Mouse (Mus musculus) intestine, embryonic 15.5 days (tissue): ENCODE results near the gene Gcc1. TPM values are rescaled to one million over a fixed set of nuclear protein-coding genes. Genes with fewer than 3 reads are reported as not detected.

Source experiments
- ATAC-seq: fragments of 200-750 bp; cut with Nextera tagmentation; 2 replicates; pipeline ENCODE4 v1.8.0; 2017; ENCODE audit warnings: moderate TSS enrichment, moderate library complexity
- H3K27ac ChIP-seq: fragments of 300-500 bp; sonication (generic); 2 replicates; pipeline ENCODE4 v1.5.1; 2015; ENCODE audit warnings: mild to moderate bottlenecking, inconsistent platforms
- H3K27me3 ChIP-seq: fragments of 300-500 bp; sonication (generic); replicated peaks from 2 replicates; pipeline ENCODE4 v1.6.1; 2015; ENCODE audit warnings: inconsistent platforms
- H3K36me3 ChIP-seq: fragments of 300-500 bp; sonication (generic); 2 replicates; pipeline ENCODE4 v1.6.1; 2015; ENCODE audit warnings: inconsistent platforms
- H3K4me1 ChIP-seq: fragments of 300-500 bp; sonication (generic); replicated peaks from 2 replicates; pipeline ENCODE4 v1.6.1; 2015; ENCODE audit warnings: inconsistent platforms
- H3K4me2 ChIP-seq: fragments of 300-500 bp; sonication (generic); replicated peaks from 2 replicates; pipeline ENCODE4 v1.6.1; 2015; ENCODE audit warnings: mild to moderate bottlenecking, inconsistent platforms
- H3K4me3 ChIP-seq: fragments of 300-500 bp; sonication (generic); replicated peaks from 2 replicates; pipeline ENCODE4 v1.5.1; 2015; ENCODE audit warnings: inconsistent platforms
- H3K9ac ChIP-seq: fragments of 300-500 bp; sonication (generic); 2 replicates; pipeline ENCODE4 v1.6.1; 2015; ENCODE audit warnings: inconsistent platforms
- H3K9me3 ChIP-seq: fragments of 300-500 bp; sonication (generic); 2 replicates; pipeline ENCODE4 v1.6.1; 2016; ENCODE audit warnings: inconsistent platforms
- WGBS: fragments of 180-500 bp; shearing (Covaris S2); methylation state at CpG from one replicate; pipeline ENCODE4 v1.1.7; 2015; 5-methylcytosine and 5-hydroxymethylcytosine counted together
- polyA plus RNA-seq: library from polyadenylated mRNA; unstranded; fragments of >200 nt; fragmentation: Nextera tagmentation; extraction: Ambion mirVana; gene quantifications from 2 replicates; pipeline ENCODE4 v1.2.1, GENCODE M21; 2015

Gene Gcc1
- polyA plus RNA-seq, 1 experiment from 2014 or later: 8.5 TPM

DNA sequence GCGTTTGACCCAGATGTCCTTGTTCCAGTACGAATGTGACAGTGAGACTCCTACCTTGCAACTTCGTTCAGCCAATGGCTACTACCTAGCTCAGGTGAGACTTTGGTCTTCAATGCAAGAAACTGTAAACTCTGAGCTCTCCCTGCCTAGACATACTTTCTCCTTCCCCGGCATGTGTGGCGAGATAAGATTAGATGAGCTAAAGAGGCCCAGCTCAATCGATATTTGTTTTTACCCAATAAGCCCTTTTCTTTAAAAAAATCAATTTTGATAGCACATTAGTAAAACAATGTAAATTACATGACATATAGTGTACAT is 3.3 kb upstream of the Gcc1 start:
- H3K27ac ChIP-seq: no peak overlapping the region
- peak; percentile 79 for ATAC-seq
- no peak overlapping the region for H3K9ac ChIP-seq
- no peaks in the 10 kb centered on the region for H3K27me3 ChIP-seq
- no peak overlapping the region for H3K4me2 ChIP-seq
- no peaks in the 10 kb centered on the region for H3K4me1 ChIP-seq
- 51% methylated on average over 6 of the region's 6 CpGs for WGBS
- H3K4me3 ChIP-seq: no peak overlapping the region
- H3K9me3 ChIP-seq: no peaks in the 10 kb centered on the region
- H3K36me3 ChIP-seq: no peaks in the 10 kb centered on the region

DNA sequence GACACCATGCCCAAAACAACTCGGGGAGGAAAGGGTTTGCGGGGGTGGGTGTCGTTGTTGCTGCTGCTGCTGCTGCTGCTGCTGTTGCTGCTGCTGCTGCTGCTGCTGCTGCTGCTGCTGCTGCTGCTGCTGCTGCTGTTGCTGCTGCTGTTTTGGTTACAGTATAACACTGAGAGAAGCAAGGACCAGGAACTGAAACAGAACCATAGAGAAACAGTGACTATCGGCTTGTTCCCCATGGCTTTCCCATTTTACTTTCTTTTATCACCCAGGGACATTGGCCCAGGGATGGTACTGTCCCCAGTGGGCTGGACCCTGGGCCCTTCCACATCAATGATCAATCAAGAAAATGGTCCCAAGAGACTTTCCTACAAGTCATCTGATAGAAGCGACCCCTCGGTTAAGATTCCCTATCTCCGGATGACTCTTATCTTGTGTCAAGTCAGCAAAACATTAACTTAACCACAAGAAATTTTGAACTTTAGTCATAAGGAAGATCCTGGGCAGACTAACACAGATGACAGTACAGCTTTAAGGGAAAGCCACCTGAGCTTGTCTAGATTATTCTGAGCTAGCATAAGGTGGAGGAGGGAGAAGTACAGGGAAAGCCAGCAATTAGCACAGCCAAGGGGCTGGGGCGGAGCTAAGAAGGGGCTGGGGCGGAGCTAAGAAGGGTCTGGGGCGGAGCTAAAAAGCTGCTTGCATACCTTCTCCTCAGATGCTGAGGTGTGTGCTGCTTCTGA is 2.8 kb upstream of the Gcc1 start:
- Histone ChIP-seq H3K4me2 (no peak overlapping the region), H3K9me3 (no peaks in the 10 kb centered on the region), H3K27ac (no peak overlapping the region), H3K27me3 (no peaks in the 10 kb centered on the region), H3K4me3 (no peak overlapping the region), H3K9ac (no peak overlapping the region), H3K36me3 (peaks cover 3% of the 10 kb centered on the region; the same call in 1 of the 2 replicates), H3K4me1 (no peaks in the 10 kb centered on the region)
- WGBS: 70% methylated on average over 10 of the region's 10 CpGs
- peak; percentile 70 for ATAC-seq

DNA sequence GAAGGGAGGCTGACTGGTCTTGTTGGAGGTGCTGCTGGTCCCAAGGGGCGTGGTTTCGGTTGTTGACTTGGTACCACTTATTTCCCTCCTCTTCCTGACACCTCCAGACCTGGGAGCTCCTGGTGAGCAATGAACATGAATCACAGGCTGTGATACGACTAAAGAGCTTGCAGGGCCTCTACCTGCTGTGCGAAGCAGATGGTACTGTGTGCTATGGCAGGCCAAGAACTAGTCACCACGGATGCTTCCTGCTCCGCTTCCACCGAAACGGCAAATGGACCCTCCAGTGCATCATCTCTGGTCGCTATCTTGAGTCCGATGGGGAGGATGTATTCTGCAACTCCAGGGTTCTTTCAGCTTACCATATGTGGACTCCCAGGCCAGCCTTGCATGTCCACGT is 1.7 kb upstream of the Gcc1 start:
- ATAC-seq: no peak

DNA sequence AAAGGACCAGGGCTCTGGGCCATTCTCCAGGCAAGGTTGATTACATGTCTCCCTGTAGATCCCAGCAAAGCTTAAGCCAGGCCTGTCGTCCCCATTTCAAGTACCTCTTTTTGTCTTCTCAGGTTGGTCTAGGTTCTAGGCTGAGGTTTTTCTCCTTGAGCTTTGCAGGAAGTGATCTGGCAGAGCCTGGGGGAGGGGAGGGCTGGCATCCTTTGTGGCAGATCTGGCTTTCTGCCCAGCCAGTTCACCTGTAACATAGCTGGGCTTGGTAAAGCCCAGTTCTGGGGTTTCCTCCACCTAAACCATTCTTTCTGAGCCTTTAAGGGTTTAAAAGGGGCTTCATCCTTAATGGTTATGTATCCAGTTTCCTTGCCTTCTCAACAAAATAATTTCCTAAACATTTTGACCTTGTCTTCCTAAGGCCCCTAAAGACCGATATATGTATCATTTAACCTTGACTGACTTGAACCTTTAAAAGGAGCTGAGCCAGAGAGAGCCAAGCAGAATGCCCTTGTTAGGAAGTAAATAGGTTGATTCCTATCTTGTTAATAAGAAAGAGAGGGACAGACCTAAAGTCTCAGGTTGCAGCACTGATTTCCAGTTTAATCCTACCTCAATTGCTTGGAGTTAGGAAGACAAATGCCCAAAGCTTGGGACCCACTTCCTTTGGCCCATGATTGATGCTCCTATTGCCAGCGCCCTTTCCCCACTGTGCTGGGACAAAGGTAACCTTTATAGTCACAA is 922 bp downstream of the Gcc1 start, which contains the start of gene Fscn3:
Gene Fscn3 (plus strand): TSS at position 694 of the 744 bp plus-strand sequence.
- H3K4me2 ChIP-seq: no peak within 1 kb of the TSS
- no peak within 1 kb of the TSS for H3K9ac ChIP-seq
- no peaks in the 10 kb centered on the region for H3K9me3 ChIP-seq
- H3K4me3 ChIP-seq: no peak within 1 kb of the TSS
- H3K27ac ChIP-seq: no peak within 1 kb of the TSS
- 74% methylated on average over 3 of the region's 3 CpGs for WGBS
- ATAC-seq: no peak
- H3K27me3 ChIP-seq: no peaks in the 10 kb centered on the region
- peaks cover 12% of the 10 kb centered on the region for H3K4me1 ChIP-seq
- peaks cover 7% of the 10 kb centered on the region; the same call in 1 of the 2 replicates for H3K36me3 ChIP-seq

More for the DNA sequence above, 1.7 kb upstream of the Gcc1 start:
- Histone ChIP-seq H3K27ac (no peak overlapping the region), H3K9me3 (no peaks in the 10 kb centered on the region), H3K4me1 (0 out of 2 replicates have a peak, but pooled peaks cover 3% of the 10 kb centered on the region), H3K27me3 (no peaks in the 10 kb centered on the region), H3K4me2 (no peak overlapping the region), H3K9ac (no peak overlapping the region), H3K4me3 (no peak overlapping the region), H3K36me3 (peaks cover 7% of the 10 kb centered on the region; the same call in 1 of the 2 replicates)
- 86% methylated on average over 11 of the region's 11 CpGs for WGBS

DNA sequence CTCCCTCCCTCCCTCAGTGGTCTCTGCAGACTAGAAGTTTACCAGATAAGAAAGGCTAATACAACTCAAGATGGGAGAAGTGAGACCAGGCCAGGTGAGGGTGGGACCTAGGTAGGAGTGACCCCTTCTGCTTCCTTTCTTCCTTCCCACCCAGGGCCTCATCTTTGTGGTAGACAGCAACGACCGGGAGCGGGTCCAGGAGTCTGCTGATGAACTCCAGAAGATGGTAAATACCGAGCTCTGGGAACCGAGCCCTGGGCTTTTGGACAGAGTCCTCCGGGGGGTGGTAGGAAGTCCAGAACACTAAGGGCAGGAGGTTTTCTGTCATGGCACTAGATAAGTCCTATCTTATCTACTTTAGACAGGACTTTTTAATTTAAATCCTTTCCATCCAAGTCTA is 3.2 kb downstream of the Gcc1 start:
- Histone ChIP-seq H3K4me3 (no peak overlapping the region), H3K9ac (no peak overlapping the region), H3K27me3 (no peaks in the 10 kb centered on the region), H3K27ac (no peak overlapping the region), H3K4me1 (peaks cover 24% of the 10 kb centered on the region), H3K36me3 (peaks cover 7% of the 10 kb centered on the region; the same call in 1 of the 2 replicates), H3K4me2 (peak overlapping the region; percentile 72; the same call in 1 of the 2 replicates), H3K9me3 (no peaks in the 10 kb centered on the region)
- 87% methylated on average over 6 of the region's 6 CpGs for WGBS
- no peak for ATAC-seq

DNA sequence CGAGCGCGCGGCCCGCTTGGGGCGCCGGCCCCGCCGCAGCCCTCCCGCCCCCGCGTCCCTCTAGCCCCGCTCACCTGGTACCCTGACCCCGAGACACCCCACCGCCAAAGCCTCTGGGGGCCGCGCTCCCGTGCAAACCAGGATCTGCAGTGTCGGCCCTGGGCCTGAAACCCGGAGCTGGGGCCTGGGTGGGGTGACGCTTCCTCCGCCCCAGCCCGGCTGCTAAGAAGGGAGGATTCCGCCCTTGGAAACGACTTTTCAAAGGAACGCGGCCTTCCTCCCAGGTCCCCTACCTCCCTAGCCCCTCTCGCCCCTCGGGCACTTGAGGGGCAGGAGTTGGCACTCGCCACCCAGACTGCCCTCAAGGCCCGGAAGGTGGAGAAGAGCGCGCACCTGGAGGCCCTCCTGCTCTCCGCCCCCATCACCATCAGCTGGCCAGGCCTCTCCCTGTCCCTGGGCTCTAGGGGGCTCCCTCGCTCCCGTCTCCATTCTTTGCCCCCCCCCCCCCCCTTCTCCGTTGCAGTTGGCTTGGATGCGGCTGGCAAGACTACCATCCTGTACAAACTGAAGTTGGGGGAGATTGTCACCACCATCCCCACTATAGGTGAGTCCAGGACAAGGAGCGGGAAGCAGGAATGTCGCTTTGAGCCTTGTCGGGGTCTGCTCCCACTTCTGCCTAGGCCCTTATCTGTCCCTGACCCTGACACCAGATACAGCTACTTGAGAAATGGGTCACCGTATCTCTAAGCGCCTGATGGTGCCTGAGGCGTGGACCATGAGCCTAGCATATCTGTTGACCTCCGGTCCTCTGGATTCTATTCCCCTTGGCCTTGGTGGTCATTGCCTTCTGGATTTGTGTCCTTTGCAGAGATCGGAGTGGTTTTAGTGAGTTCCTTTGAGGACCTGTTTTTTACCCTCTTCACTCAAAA is 4.2 kb downstream of the Gcc1 start:
- H3K27me3 ChIP-seq: no peaks in the 10 kb centered on the region
- peak overlapping the region; percentile 72 for H3K4me2 ChIP-seq
- ATAC-seq: peak; percentile 57
- H3K9ac ChIP-seq: peak overlapping the region; percentile 92
- peaks cover 31% of the 10 kb centered on the region for H3K4me1 ChIP-seq
- H3K9me3 ChIP-seq: no peaks in the 10 kb centered on the region
- H3K27ac ChIP-seq: peak overlapping the region; percentile 83
- WGBS: 11% methylated on average over 34 of the region's 46 CpGs
- H3K4me3 ChIP-seq: peak overlapping the region; percentile 90
- peaks cover 9% of the 10 kb centered on the region; the same call in 1 of the 2 replicates for H3K36me3 ChIP-seq

DNA sequence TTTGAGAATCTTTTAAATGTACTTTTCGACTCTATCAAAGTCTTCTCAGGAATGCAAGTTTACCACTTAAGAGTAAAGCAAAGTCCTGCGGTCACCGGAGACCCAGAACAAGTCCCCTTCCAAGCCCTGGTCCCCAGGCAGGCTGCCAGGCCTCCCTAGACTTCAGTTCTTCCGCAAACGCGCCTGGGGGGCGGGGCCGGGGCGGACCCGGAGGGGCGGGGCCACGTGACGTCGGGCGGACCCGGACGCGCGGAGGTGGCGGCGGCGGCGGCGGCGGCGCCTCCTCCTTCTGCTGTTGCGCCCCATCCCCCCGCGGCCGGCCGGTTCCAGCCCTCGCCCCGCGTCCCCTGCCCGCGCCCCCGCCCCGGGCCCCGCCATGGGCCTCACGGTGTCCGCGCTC is 4.9 kb downstream of the Gcc1 start, which contains the start of gene Arf5:
Gene Arf5 (plus strand): TSS at position 248 of the 400 bp plus-strand sequence.
- Histone ChIP-seq H3K9ac (peak within 1 kb of the TSS; percentile 92), H3K9me3 (no peaks in the 10 kb centered on the region), H3K27me3 (no peaks in the 10 kb centered on the region), H3K4me3 (peak within 1 kb of the TSS; percentile 90), H3K36me3 (peaks cover 15% of the 10 kb centered on the region; the same call in 1 of the 2 replicates), H3K4me1 (peaks cover 31% of the 10 kb centered on the region), H3K27ac (peak within 1 kb of the TSS; percentile 83), H3K4me2 (peak within 1 kb of the TSS; percentile 87)
- ATAC-seq: peak; percentile 82
- WGBS: 1% methylated on average over 26 of the region's 42 CpGs

DNA sequence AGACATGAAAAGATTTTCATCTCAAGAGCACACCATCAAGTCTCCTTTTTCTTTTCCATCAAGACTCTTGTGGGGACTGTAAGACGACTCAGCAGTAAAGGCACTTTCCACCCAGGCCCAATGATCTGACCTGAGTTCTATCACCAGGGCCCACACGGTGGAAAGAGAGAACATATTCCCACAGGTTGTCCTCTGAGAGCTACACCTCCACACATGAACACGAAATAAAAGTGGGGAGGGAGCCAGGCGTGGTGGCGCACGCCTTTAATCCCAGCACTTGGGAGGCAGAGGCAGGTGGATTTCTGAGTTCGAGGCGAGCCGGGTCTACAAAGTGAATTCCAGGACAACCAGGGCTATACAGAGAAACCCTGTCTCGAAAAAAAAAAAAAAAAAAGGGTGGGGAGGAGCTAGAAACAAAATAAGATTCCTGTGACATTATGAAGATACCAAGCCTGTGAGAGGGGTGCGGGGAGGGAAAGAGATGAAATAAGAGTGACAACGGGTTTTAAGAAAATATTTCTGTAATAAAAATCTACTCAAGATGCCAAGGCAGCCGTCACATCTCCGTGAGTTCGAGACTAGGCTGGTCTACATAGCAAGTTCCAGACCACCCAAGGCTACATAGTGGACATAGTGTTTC is 5.4 kb downstream of the Gcc1 start:
- Histone ChIP-seq H3K27me3 (no peaks in the 10 kb centered on the region), H3K36me3 (peaks cover 19% of the 10 kb centered on the region), H3K4me2 (peak overlapping the region; percentile 87; the same call in 1 of the 2 replicates), H3K4me1 (peaks cover 31% of the 10 kb centered on the region), H3K9ac (no peak overlapping the region), H3K4me3 (peak overlapping the region; percentile 90), H3K27ac (no peak overlapping the region; the same call in 1 of the 2 replicates), H3K9me3 (no peaks in the 10 kb centered on the region)
- 69% methylated on average over 15 of the region's 15 CpGs for WGBS
- ATAC-seq: peak; percentile 0; the same call in 1 of the 2 replicates

DNA sequence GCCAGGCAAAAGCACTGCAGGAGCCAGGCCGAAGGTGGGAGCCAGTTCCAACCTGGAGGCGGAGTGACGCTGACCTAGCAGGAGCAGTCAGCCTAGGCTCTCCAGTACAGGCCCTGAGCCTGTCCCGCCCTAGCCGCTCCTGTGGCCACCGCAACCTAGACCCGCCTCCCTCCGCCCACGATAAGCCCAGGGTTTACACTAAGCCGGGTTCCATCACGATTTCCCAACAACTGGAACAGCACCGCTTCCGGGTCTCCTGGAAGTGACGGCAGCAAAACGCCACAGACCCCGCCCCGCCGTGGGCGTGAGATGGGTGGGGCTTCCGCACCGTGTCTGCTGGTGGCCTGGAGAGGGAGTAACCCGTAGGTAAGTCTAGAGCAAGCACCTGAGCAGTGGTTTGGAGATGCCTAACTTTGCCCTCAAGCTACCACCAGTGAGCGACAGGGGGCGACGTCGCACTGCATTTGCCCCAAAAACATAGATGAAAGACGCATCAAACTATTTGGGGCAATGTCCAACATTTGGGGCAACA is 6.7 kb downstream of the Gcc1 start:
- H3K27ac ChIP-seq: peak overlapping the region; percentile 66
- H3K9me3 ChIP-seq: no peaks in the 10 kb centered on the region
- peaks cover 31% of the 10 kb centered on the region for H3K4me1 ChIP-seq
- peak overlapping the region; percentile 87 for H3K4me2 ChIP-seq
- no peaks in the 10 kb centered on the region for H3K27me3 ChIP-seq
- peak overlapping the region; percentile 73 for H3K4me3 ChIP-seq
- under 1% methylated on average over 27 of the region's 27 CpGs for WGBS
- H3K36me3 ChIP-seq: peaks cover 19% of the 10 kb centered on the region
- peak overlapping the region; percentile 77 for H3K9ac ChIP-seq
- peak; percentile 92 for ATAC-seq

DNA sequence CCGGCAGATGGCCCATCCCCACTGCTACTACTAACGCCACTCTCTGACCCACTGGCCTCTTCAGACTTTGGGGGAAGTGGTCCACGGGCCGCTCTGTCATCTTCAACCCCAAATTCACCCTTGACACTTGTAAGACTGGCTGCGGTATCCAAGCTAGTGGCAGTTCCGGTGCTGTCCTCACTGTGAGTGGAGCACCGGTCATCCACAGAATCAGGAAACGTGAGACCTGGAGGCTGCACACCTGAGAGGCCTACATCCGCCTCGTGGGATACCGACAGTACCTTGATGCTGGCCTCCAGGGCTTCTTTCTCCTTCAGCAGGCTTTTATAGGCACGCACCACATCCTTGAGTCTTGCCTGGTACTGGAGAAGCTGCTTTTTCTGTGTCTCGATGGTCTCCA is 7.3 kb downstream of the Gcc1 start:
- Histone ChIP-seq H3K4me2 (peak overlapping the region; percentile 87), H3K4me1 (peaks cover 31% of the 10 kb centered on the region), H3K27me3 (no peaks in the 10 kb centered on the region), H3K27ac (peak overlapping the region; percentile 66), H3K9me3 (no peaks in the 10 kb centered on the region), H3K36me3 (peaks cover 16% of the 10 kb centered on the region; the same call in 1 of the 2 replicates), H3K4me3 (peak overlapping the region; percentile 73), H3K9ac (peak overlapping the region; percentile 77)
- ATAC-seq: no peak
- WGBS: 18% methylated on average over 13 of the region's 13 CpGs

DNA sequence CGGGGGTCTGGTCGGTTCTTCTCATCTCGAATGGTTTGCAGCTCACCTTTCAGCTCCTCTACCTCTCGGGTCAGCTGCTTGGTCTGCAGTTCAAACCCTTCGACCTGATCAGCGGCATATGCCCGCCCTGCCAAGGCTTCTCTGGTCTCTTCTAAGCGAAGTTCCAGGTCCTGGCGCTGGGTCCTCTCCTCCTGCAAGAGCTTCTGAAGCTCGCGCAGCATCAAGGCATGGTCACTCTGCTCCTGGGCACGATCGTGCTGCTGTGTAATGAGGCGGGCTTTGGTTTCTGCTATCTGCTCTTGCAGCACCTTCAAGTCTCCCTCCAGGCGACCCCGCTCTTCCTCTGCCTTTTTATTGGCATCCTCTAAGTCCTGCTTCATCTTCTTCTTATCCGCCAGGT is 7.8 kb downstream of the Gcc1 start:
- no peak overlapping the region for H3K27ac ChIP-seq
- H3K4me1 ChIP-seq: peaks cover 31% of the 10 kb centered on the region
- H3K36me3 ChIP-seq: peaks cover 15% of the 10 kb centered on the region; the same call in 1 of the 2 replicates
- H3K9ac ChIP-seq: peak overlapping the region; percentile 77
- peak overlapping the region; percentile 73 for H3K4me3 ChIP-seq
- no peaks in the 10 kb centered on the region for H3K27me3 ChIP-seq
- no peaks in the 10 kb centered on the region for H3K9me3 ChIP-seq
- no peak for ATAC-seq
- H3K4me2 ChIP-seq: peak overlapping the region; percentile 87
- 74% methylated on average over 17 of the region's 17 CpGs for WGBS
